Mouse (Mus musculus): Measurements from ENCODE around the gene Nckap5.

DNA sequence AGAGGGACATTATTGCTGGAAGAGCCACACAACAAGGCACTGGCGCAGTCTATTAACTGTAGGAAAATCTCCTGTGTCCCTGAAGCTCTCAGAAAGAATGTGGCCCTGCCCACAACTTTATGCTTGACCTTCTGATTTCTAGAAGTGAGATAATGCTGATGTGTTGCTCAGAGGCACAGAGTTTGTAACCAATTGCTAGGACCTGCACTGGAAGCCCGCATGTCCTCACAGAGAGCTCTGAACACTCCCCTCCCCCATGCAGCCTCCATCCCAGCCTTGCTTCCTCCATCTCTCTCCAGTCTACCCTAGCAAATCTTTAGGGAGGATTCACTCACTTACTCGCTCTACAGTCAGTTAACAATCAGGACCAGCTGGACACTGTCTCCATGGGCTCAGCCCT lies 346.9 kb downstream of the Nckap5 start:
- no peak for TF ChIP-seq CTCF (IDR thresholded peaks at IDR 0.05; ENCODE audit: control insufficient read depth, insufficient read depth, low read length)
- TF ChIP-seq POLR2A (IDR thresholded peaks at IDR 0.05; ENCODE audit: borderline replicate concordance, control insufficient read depth, low read depth, low read length): no peak
